Mouse (Mus musculus): Measurements from ENCODE around the gene H2-M5.

H2-M5 gene

GRCm38 (mm10) chr17:36949265-36949664, 40.1 kb downstream of the H2-M5 start:
- no peak for DNase-seq (ENCODE audit: low spot score in 2 of 2)

GRCm38 (mm10) chr17:36948286-36948685, 41.1 kb downstream of the H2-M5 start:
- DNase-seq (ENCODE audit: low spot score in 2 of 2), result no peak

- peak; percentile 35 to 48 for DNase-seq (ENCODE audit: low spot score in 2 of 2)
These were observed 42.1 kb downstream of the H2-M5 start for GRCm38 (mm10) chr17:36947051-36947819.

GRCm38 (mm10) chr17:36944121-36944775, 45.1 kb downstream of the H2-M5 start:
- DNase-seq (ENCODE audit: low spot score in 2 of 2), result no peak

- DNase-seq (ENCODE audit: low spot score in 2 of 2), result no peak
These were observed 45.6 kb downstream of the H2-M5 start for GRCm38 (mm10) chr17:36943691-36944090.

GRCm38 (mm10) chr17:36942791-36943471, 46.4 kb downstream of the H2-M5 start, which contains the start of gene Rnf39:
Rnf39 (plus strand) TSS chr17:36942918.
- DNase-seq (ENCODE audit: low spot score in 2 of 2), result no peak

- peak; percentile 49 to 67 for DNase-seq (ENCODE audit: low spot score in 2 of 2)
These were observed 46.9 kb downstream of the H2-M5 start for GRCm38 (mm10) chr17:36942391-36942790.

- DNase-seq (ENCODE audit: low spot score in 2 of 2), result no peak
These were observed 51.3 kb downstream of the H2-M5 start for GRCm38 (mm10) chr17:36938056-36938455.

Data from heart, adult 9 months (tissue).